Mouse (Mus musculus): ENCODE data around the gene Trub2.

The Trub2 gene

DNA sequence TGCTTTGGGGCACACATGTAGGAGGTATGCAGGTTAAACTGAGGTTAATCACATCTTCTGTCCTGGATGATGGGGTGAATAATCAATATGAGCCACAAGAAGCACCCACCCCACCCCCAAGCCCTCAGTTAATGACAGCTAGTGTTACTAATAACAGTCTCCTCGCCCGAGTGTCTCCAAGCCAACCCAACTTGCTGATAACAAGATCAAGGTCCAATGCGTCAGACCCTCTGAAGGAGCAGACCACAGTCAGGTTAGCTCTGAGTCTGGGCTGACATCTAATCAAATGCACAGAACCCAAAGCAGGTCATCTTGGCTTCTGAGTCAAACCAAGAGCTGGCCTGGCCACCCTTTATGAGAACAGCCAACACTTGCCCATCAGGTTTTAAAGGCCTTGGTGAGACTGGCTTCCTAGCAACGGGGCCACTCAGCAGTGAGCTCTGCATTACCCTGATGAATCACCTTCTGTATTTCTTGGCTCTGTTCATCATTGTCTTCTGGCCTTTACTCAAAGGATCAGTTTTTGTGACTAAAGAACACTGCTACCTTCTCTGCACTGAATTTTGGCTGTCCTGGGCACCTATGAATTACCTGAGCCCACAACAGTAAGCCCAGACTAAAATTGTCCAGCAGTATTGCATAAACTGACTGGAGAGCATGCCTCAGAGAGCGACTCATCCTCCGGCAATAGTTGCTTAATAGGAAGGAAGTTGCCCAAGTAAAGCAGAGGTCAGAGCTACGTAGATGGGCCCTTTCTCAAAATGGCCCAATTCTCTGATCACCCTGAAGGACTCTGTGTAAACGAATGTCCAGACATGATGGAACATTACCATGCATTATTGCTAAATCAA, 16.5 kb downstream of the Trub2 start:
- no peak for DNase-seq

DNA sequence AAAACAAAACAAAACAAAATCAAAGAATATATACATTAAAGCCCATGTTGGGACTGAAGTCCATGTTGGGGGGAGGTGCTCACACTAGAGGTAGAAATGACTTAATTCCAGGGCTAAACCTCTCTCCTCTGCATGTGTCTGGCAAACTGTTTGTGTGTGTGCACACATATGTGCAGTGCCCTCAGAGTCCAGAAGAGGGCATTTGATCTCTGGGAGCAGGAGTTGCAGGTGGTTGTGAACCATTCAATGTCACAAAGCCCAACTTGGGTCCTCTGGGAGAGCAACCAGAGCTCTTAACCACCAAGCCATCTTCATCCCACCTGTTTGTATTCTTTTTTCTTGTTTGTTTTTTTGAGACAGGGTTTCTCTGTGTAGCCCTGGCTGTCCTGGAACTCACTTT, 18.1 kb downstream of the Trub2 start:
- no peak for DNase-seq

DNA sequence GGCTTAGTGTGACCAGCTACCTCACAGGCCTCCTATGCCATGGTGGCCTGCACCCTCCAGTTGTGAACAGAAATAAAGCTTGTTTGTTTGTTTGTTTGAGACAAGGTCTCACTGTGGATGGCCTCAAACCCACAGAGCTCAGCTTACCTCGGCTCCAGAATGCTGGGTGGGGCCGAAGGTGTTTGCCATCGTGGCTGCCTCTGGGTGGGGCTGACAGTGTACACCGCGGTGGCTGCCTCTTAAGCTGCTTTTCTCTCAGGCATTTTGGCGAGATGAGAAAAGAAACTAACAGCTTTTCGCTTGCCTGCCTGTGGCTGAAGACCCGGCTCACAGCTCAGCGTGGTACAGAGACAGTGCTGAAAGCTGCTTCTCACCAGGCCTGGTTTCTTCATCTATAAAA, 19.4 kb downstream of the Trub2 start:
- DNase-seq, result no peak

DNA sequence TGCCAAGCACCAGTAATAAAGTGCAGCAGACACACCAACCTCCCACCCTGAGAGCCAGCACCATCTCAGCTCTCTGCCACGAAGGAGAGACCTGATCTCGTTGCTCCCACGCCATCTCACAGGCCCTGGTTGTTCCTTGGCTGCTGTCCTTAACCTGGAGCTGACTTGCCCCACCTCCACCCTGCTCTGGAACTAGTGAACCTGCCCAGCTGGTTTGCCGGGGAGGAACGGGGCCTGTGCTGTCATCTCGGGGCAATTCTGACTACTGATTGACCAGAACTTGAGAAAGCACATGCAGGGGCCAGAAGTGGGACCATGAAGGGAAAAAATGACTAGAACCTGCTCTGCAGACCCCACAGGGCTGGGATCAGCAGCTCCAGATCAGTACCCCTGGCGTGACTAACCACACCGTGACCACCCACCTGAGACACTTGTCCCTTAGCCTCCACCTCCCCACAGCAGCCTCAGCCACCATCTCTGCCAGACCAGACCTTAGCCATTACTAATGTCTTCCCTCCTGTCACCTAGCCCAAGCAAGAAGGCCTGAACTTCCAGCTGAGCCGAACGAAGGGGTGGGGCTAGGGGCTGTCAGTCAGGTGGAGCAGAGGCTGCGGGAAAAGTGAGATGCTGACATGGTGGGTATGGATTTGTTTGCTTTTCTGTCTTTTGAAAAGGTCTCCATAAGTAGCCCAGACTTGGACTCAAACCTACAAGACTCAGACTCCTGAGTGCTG, 20.2 kb downstream of the Trub2 start:
- DNase-seq, result peak; percentile 75

DNA sequence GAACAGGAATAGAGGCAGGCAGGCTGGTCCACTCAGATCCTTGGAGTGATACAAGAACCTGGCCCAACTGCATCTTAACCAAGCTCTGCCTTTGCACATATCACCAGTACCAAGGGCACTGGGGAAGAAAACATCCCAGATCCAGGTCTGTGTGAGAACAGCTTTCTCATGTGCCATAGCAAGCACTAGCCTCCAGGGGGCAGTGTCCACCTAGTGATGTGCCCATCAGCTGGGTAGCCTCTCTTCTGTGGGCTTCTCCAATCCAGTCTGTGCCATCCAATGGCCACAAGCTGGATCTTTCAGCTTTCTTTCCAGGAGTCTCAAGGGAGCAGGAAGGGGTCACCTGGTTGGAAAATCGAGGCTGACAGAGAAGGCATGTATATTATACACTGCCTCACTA, 23.5 kb downstream of the Trub2 start:
- peak; percentile 49 for DNase-seq

DNA sequence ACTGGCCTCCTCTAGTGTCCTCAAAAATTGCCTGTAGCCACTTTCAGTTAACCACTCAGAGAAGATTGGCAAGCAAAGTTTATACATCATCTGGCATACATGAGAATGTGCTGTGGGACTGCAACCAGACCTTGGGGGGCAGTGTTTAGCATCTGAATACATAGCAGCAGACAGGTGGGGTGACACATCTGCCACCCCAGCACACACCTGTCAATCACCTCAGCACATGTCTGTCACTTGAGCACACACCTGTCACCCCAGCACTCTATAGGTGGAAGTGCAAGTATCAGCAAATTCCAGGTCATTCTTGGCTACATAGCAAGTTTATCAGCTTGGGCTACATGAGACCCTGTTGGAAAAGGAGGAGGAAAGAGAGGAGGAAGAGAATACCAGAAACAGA, 32.6 kb downstream of the Trub2 start:
- no peak for DNase-seq

DNA sequence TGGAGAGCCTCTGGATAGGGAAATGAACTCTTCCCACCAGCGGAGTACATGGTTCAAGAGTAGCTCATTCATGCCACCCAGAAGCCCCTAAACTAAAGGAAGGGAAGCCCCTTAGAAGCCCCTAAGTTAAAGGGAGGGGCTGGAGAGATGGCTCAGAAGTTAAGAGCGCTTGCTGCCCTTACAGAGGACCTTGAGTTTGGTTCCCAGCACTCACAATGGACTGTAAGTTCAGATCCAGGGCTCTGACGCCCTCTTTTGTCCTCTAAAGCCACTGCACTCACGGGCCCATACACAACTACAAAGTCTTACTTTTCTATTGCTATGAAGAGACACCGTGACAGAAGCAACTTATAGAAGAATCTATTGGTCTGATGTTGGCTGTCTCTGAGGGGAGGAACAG, 35.9 kb downstream of the Trub2 start:
- no peak for DNase-seq

DNA sequence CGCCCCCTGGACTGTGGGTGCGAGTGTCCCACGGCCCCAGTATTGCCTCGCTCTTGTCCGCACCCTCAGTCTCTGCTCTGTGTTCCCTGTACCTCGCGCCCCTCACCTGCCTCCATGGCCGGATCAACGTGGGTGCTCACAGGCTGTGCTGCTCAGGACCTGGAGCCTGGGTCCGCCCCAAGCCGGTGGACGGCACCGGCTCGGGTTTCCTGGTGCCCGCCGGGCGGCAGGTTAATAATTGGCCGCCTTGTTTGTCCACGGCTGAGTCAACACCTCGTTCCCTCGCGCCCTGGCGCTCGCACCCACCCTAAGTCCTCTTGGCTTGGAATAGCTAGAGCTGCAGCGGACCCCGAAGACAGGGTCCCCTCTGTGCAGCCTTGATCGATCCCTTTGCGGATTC, 36.8 kb downstream of the Trub2 start, which contains the start of gene Gm13420:
Gene Gm13420, minus strand, starts transcription at position 189 of the 400 bp plus-strand sequence.
- DNase-seq, result peak; percentile 80

DNA sequence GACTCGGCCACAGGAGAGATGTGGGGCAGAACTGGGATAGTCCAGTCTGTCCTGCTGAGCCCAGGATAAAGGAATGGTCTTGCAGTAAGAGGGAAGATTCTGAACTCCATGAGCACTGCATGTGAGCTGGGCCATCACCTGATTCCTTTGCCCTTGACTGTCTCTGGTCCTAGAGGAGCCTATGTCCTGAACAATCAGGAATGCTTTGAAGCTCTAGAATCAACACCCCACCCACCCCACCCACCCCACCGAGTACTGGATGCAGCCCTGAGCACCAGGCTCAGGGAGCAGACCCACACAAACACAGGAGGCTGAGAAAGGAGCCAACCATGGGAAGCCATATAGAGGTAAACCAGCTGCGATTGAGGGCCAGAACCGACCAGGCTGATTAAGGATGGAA, 39.8 kb downstream of the Trub2 start:
- DNase-seq, result no peak

DNA sequence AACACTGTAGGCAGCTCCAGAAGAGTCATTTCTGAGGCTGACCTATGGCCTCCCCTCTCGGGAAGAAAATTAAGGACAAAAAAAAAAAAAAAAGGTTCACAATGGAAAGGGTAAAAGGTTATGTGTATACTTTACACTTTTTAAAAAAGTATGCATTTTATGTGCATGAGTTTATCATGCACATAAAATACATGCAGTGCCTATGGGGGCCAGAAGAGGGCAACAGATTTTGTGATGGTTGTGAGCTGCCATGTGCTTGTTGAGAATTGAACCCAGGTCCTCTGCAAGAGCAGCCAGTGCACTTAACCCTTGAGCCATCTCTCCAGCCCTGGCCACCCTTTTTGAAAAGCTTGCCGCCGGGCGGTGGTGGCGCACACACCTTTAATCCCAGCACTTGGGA, 40.5 kb downstream of the Trub2 start:
- no peak for DNase-seq

DNA sequence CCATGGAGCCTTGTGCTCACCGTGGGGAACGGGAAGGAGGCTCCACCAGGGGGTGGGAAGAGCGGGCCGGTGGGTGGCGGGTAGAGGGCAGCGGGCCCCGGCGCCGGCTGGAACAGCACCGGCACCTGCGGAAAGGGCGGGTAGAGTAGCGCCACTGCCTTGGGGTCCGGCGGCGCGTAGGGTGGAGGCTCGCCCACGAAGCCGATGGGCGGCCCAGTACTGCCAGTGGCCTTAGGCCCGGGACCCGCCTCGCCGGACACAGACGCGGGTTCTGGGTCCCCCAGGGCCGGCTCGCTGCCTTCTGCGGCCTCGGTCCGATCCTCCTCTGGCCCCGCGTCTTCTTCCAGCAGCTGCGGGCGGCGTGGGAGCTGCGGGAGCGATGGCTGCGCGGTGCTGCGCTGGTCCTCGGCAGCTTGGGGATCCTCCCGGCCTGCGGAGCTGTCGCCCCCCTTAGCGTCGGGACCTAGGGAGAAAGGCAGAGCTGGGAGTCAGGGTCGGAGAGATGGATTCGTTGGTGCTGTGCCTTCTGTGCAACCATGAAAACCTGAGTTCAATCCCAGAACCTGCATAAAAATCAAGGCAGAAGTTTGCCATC, 41.0 kb downstream of the Trub2 start:
- DNase-seq, result no peak

DNA sequence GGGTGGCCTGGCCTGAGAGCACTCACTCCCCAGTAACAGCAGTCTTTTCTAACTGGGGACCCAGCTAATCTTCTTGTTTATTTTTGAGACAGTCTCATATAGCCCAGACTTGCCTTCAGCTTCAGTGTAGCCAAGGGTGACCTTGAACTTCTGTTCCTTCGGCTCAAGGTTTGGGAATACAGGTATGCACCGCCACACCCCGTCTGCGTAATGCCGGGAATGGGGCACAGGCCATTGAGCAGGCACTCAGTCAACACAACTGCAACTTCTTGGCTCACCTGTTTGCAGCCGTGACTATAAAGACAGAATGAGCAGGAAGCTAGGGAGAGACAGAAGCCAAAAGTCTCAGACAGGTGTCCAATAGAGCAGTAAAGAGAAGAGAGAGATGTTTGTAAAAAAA, 44.0 kb downstream of the Trub2 start:
- peak; percentile 64 for DNase-seq

DNA sequence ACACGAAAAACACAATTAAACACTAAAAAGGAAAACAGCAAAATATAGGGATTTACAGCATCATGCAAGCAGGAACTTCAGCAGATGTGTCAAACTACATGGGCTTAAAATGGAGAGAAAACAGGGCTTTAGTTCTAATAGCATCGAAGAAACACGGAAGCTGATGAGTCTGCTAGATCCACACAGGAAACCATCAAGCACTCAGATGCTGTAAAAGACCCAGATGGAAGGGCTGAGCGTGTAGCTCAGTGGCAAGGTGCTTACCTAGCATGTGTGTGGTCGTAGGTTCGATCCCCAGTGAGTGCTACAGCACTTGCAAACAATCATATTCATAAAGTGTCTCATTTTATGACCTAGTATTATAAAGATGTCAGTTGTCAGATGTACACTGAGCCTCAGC, 47.1 kb downstream of the Trub2 start:
- no peak for DNase-seq

DNA sequence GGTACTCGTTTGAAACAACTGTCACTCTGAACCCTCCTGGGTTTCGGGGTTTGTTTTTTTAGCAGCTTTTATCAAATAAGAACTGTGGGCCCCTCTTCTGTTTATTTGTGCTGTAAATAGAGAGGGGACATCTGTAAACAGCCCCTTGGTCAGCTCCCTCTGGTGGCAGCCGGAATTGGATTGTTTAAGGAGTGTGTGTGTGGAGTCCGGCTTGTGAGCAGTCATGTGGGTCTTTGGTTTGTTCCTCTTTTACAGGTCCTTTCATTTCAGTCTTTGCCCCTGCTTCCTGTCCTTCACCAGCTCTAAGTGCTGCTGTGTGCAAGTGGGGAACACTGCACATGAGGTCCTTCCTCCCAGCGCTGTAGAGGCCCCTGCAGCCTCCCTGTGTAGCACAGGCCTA, 48.9 kb downstream of the Trub2 start:
- no peak for DNase-seq

DNA sequence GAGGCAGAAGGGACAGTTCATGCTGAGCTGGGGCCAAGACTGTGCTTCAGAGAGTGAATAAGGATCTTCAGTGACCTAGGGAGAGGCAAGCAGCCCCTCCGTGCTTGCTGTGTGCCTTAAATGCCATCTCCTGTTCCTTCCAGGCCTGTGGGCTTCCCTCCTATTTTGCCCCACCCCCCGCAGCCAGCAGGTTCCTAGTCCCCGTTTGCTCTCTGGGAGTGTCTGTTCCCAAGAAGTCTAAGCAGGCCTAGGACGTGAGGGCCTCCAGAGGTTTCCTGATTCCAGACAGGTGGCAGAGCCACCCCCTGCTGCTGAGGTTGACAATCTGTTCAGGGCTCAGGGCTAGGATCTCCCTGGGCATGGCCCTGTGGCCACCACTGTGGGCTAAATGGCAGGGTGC, 49.5 kb downstream of the Trub2 start:
- no peak for DNase-seq

DNA sequence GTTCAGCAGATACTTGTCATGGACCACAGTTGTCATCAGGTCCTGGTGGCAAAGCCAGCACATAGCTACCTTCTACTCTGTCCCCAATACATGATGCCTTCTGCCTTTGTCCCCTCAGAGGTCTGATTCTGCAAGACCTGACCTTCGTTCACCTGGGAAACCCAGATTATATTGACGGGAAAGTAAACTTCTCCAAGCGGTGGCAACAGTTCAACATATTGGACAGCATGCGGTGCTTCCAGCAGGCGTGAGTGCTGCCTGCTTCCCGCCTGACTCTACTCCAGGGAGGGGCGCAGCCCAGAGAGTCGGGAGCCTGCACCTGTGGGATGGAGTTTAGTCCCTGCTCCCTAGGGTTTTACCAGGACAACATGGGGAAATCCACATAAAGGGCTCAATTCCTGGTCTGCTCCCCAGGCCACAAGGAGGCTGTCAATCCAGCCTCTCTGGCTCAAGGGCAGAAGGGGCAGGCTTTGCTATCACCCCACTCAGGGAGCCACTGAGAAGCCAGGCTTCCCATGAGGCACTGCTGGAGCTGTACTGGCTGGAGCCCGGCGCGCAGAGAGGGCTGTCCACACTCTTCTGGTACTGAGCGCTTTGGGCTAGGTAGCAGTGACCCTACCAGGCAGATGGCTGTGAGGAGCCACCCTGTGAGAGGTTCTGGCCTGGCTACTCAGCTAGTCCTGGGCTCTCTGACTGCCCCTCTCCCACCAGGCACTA, 50.9 kb downstream of the Trub2 start:
- no peak for DNase-seq

DNA sequence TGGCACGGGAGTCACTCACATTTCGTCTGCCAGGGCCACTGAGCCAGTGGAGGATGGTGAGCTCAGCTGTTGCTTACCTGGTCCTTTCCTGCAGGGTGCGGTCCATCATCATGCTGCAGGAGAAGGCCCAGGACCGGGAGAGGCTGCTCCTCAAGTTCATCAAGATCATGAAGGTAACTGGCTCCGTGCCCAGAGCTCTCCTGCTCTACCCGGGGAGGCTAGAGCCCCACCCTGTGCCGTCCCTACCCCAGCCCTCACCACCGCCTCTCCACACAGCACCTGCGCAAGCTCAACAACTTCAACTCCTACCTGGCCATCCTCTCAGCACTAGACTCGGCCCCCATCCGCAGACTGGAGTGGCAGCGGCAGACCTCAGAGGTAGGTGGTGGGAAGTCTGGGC, 52.6 kb downstream of the Trub2 start:
- no peak for DNase-seq

DNA sequence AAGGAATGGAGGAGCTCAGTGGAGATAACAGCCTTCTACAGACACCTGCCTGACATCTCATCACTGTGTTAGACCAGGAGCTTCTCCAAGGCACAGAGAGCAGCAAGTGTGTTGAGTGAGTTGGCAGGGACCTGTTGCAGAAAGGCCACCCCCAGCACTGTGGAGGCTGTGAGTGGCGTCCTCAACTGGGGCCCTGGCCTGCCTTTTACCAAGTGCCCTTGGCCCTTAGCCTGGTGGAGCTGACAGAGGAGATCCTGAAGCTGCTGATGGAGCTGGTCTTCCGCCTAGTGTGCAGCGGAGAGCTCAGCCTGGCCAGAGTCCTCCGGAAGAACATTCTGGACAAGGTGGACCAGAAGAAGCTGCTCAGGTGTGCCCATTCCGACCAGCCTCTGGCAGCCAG, 55.0 kb downstream of the Trub2 start:
- DNase-seq, result no peak

DNA sequence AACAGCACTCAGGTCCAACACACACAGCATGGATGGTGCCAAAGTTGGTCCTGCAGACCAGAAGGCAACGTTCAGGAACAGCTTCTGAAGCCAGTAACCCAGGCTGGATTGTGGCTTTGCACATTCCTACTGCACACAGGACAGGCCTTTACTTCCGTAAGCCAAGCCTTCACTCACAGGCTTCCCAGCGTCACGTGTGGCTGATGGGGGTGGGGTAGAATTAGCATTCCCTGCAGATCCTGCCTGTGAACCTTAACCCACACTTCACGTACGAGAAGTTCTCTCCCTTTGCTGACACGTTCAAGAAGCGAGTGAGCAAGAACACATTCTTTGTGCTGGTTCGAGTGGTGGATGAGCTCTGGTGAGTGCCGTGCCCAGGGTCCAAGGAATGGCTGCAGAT, 55.7 kb downstream of the Trub2 start:
- peak; percentile 55 for DNase-seq

DNA sequence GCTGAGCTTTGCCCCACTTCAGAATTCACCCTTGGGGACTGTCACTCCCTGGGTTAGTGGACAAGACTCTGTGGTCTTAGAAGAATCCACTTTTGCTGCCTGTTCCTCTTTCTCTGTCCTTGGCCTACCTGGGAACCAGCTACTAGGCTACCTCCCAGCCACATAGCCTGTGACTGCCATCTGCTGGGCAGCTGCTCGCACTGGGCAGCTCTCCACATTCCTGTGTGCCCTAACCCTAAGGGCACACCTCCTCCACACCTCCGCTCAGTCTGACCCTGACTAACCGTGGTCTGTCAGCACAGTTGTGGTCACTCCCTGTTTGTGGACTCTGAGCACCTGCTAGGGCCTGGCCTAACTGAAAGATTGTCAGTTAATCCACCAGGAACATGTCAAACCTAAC, 56.8 kb downstream of the Trub2 start:
- peak; percentile 62 for DNase-seq

DNA sequence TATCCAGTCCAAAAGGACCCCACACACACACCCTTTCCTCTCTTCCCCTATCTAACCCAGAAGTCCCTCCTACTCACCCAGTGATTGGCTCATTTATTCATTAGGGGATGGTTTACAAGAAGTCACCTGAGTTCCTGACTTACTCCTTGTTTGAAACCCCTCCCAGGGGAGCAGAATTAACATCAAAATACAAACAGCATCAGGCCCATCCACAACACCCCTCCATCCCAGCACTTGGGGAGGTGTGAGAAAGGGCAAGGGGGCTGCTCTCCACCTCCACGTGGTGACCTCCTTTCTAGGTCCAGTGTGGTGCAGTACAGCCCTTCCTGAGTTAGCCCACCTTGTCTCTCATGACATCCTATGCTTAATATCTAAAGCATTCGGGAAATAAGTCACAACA, 58.8 kb downstream of the Trub2 start:
- no peak for DNase-seq

DNA sequence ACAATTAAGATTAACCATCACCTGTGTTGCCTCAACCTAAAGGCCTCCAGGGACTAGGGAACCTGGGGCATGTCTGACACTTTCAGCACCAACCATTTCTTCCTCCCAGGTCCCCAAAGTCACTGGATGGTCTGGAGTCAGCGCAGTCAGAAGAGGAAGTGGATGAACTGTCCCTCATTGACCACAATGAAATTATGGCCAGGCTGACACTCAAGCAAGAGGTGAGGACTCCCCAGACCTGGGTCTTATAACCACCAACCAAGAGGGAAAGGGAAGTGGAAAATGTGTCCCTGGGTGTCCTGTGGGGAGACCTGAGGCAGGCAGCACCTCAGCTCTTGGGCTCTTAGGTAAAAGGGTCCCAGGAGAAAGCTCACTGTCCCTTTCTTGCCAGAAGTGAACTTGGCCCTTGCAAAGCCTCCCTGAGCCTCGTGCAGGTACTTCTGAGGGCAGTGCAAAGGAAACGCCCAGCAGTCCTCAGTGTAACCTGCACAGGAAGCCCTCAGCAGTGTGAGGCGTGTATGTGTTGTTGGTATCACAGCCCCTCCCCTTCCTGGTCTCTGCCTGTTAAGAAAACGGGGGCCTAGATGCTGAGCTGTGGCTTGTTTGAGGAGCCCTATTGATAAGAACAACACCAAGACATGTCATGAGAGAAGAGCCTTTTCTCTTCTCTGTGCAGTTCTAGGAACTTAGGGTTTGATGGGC, 63.5 kb downstream of the Trub2 start:
- DNase-seq, result no peak

DNA sequence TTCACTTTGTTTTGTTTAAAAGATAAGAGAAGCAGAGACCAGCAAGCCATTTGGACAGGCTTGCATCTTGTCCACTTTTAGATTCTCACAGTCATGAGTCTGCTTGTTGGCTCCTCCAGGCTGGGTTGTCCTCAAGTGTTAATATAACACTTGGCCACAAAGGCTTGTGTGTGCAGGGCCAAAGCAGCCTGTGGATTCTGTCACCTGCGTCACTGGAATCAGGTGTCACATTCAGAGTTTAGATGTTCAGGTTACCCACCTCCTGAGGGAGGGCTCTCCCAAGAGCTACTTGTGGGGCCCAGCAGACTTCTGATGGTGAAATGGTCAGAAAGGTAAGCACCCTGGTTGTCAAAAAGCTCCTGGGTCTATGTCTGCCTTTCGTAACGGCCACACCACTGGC, 65.2 kb downstream of the Trub2 start:
- no peak for DNase-seq

All from kidney, adult 11 months (tissue).